Mouse (Mus musculus) erythroblast, embryonic 14.5 days (primary cell): Measurements from ENCODE around the gene Pgf.

Experiments used
- GATA1 ChIP-seq: IDR thresholded peaks from 2 replicates; pipeline ENCODE4 v1.6.1; 2012; ENCODE audit warnings: low read length, inconsistent platforms, mixed read lengths
- TAL1 ChIP-seq: IDR thresholded peaks from 3 replicates; pipeline ENCODE4 v1.6.1; 2012; ENCODE audit warnings: low read length, inconsistent platforms, mixed read lengths

DNA sequence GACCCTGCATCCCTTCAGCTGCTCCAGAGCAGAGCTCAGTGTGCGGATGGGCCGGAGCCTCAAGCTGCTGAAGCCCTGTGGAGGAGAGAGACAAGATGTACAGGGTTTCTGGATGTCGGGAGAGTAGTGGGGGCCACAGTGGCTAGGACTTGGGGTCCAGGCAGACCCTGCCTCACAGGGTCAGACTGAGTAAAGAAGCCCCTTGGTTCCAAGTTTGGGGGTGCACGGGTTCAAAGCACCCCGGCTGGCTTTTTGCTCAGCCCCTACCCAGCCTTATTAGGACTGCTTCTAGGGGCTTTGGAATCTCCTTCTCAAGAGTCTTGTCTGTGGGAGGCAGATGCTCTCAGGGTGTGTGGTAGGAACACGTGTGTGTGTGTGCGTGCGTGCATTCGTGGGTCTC is 30.7 kb downstream of the Pgf start:
- TF ChIP-seq TAL1 (no peak), GATA1 (no peak)
